Mouse (Mus musculus): ENCODE data around the gene Krt2. TPM values are rescaled to one million over a fixed set of nuclear protein-coding genes. Genes with fewer than 3 reads are reported as not detected.

The Krt2 gene
- polyA plus RNA-seq, 1 experiment from 2014 or later, result not detected

- DNase-seq (no peak), ATAC-seq (ENCODE audit: low read depth) (no peak)
- Histone ChIP-seq H3K36me3 (no peaks in the 10 kb centered on the region), H3K27ac (no peak overlapping the region), H3K27me3 (peaks cover 54% of the 10 kb centered on the region), H3K4me2 (no peak overlapping the region), H3K4me1 (replicated peaks) (no peaks in the 10 kb centered on the region), H3K9ac (no peak overlapping the region), H3K4me3 (replicated peaks) (no peak overlapping the region), H3K9me3 (replicated peaks) (no peaks in the 10 kb centered on the region)
- 51% methylated on average over 9 of the region's 9 CpGs for WGBS (ENCODE audit: insufficient replicate concordance)
Measured at GRCm38 (mm10) chr15:101843192-101843591, 25.2 kb upstream of the Krt2 start.

GRCm38 (mm10) chr15:101834784-101835328, 16.9 kb upstream of the Krt2 start:
- ATAC-seq (ENCODE audit: low read depth) (no peak), DNase-seq (no peak)
- H3K4me1 ChIP-seq (replicated peaks), result no peaks in the 10 kb centered on the region
- H3K9ac ChIP-seq, result no peak overlapping the region
- H3K9me3 ChIP-seq (replicated peaks), result no peaks in the 10 kb centered on the region
- H3K36me3 ChIP-seq, result no peaks in the 10 kb centered on the region
- WGBS (ENCODE audit: insufficient replicate concordance), result 50% methylated on average over 5 of the region's 5 CpGs
- no peaks in the 10 kb centered on the region for H3K27me3 ChIP-seq
- no peak overlapping the region for H3K27ac ChIP-seq
- no peak overlapping the region for H3K4me2 ChIP-seq
- H3K4me3 ChIP-seq (replicated peaks), result no peak overlapping the region

GRCm38 (mm10) chr15:101833131-101833530, 15.2 kb upstream of the Krt2 start:
- no peaks in the 10 kb centered on the region for H3K36me3 ChIP-seq
- no peak overlapping the region for H3K4me2 ChIP-seq
- no peak for ATAC-seq (ENCODE audit: low read depth)
- H3K9ac ChIP-seq, result no peak overlapping the region
- no peak overlapping the region for H3K27ac ChIP-seq
- no peaks in the 10 kb centered on the region for H3K27me3 ChIP-seq
- H3K9me3 ChIP-seq (replicated peaks), result no peaks in the 10 kb centered on the region
- WGBS (ENCODE audit: insufficient replicate concordance), result 29% methylated on average over 6 of the region's 6 CpGs
- no peak overlapping the region for H3K4me3 ChIP-seq (replicated peaks)
- no peaks in the 10 kb centered on the region for H3K4me1 ChIP-seq (replicated peaks)
- DNase-seq, result no peak

DNA sequence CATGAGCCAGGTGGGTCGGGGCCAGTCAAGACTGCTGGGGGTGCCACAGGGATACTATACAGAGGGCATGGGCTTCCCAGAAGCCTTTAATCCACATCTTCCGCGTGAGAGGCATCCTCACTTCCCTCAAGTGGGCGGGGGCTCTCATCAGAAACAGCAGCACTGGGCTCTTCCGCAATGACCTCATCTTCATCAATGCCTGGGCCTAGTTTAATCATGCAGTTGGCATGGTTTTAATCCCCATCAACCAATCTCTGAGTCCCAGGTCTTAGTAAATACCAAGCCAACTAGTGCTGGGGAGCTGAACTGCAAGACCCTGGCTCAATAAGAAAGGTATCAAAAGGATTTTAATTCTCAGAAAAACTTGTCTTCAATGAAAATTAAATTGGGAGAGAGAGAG, 11.5 kb upstream of the Krt2 start:
- no peaks in the 10 kb centered on the region for H3K27me3 ChIP-seq
- no peak overlapping the region for H3K4me3 ChIP-seq (replicated peaks)
- no peak overlapping the region for H3K27ac ChIP-seq
- no peak overlapping the region for H3K9ac ChIP-seq
- 44% methylated on average over 5 of the region's 5 CpGs for WGBS (ENCODE audit: insufficient replicate concordance)
- no peaks in the 10 kb centered on the region for H3K9me3 ChIP-seq (replicated peaks)
- DNase-seq, result no peak
- ATAC-seq (ENCODE audit: low read depth), result no peak
- no peak overlapping the region for H3K4me2 ChIP-seq
- H3K4me1 ChIP-seq (replicated peaks), result no peaks in the 10 kb centered on the region
- no peaks in the 10 kb centered on the region for H3K36me3 ChIP-seq

DNA sequence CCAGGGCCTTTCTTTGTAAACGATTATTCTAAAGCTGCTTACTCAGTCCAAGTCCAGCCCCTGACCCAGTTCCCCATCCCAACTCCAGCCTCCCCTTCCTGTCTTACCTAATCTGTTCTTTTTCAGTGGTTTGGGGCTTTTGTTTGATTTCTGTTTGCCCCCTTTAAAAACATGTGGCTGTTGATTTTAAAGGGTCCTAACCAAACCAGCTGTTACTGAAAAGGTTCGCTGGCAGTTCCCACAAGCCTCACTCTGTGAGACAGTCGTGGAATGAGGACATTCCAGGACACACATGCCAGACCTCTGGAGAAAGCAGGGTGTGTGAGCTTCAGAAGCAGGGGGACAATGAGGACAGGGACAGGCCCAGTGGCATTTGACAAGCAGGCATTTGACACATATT, 3.8 kb upstream of the Krt2 start:
- Histone ChIP-seq H3K27me3 (0 out of 2 replicates have a peak, but pooled peaks cover 11% of the 10 kb centered on the region), H3K27ac (no peak overlapping the region), H3K4me3 (replicated peaks) (no peak overlapping the region), H3K9ac (no peak overlapping the region), H3K4me2 (no peak overlapping the region), H3K9me3 (replicated peaks) (no peaks in the 10 kb centered on the region), H3K4me1 (replicated peaks) (no peaks in the 10 kb centered on the region), H3K36me3 (no peaks in the 10 kb centered on the region)
- DNase-seq, result no peak
- WGBS (ENCODE audit: insufficient replicate concordance), result 20% methylated on average over 3 of the region's 3 CpGs
- ATAC-seq (ENCODE audit: low read depth), result no peak

- Histone ChIP-seq H3K4me3 (replicated peaks) (no peak overlapping the region), H3K27ac (no peak overlapping the region), H3K9ac (no peak overlapping the region), H3K4me2 (no peak overlapping the region), H3K9me3 (replicated peaks) (no peaks in the 10 kb centered on the region), H3K27me3 (peaks cover 4% of the 10 kb centered on the region; the same call in 1 of the 2 replicates), H3K4me1 (replicated peaks) (no peaks in the 10 kb centered on the region), H3K36me3 (no peaks in the 10 kb centered on the region)
- WGBS (ENCODE audit: insufficient replicate concordance), result 60% methylated on average over 11 of the region's 11 CpGs
- DNase-seq (no peak), ATAC-seq (ENCODE audit: low read depth) (no peak)
Measured at GRCm38 (mm10) chr15:101803052-101803822, 14.7 kb downstream of the Krt2 start.

GRCm38 (mm10) chr15:101802296-101802835, 15.6 kb downstream of the Krt2 start, which contains the start of gene Krt73:
TSS of gene Krt73 (minus strand) at chr15:101802346.
- H3K4me1 ChIP-seq (replicated peaks), result no peaks in the 10 kb centered on the region
- peaks cover 4% of the 10 kb centered on the region; the same call in 1 of the 2 replicates for H3K27me3 ChIP-seq
- no peak within 1 kb of the TSS for H3K9ac ChIP-seq
- H3K9me3 ChIP-seq (replicated peaks), result no peaks in the 10 kb centered on the region
- no peak within 1 kb of the TSS for H3K4me2 ChIP-seq
- H3K27ac ChIP-seq, result no peak within 1 kb of the TSS
- WGBS (ENCODE audit: insufficient replicate concordance), result 63% methylated on average over 6 of the region's 6 CpGs
- ATAC-seq (ENCODE audit: low read depth) (no peak), DNase-seq (no peak)
- H3K4me3 ChIP-seq (replicated peaks), result no peak within 1 kb of the TSS
- no peaks in the 10 kb centered on the region for H3K36me3 ChIP-seq

GRCm38 (mm10) chr15:101790867-101791266, 27.1 kb downstream of the Krt2 start:
- no peak for ATAC-seq (ENCODE audit: low read depth)
- no peak for DNase-seq
- no peak overlapping the region for H3K4me3 ChIP-seq (replicated peaks)
- H3K4me1 ChIP-seq (replicated peaks), result no peaks in the 10 kb centered on the region
- 20% methylated on average over 3 of the region's 3 CpGs for WGBS (ENCODE audit: insufficient replicate concordance)
- H3K9me3 ChIP-seq (replicated peaks), result no peaks in the 10 kb centered on the region
- no peak overlapping the region for H3K27ac ChIP-seq
- no peaks in the 10 kb centered on the region for H3K36me3 ChIP-seq
- H3K27me3 ChIP-seq, result 0 out of 2 replicates have a peak, but pooled peaks cover 6% of the 10 kb centered on the region
- no peak overlapping the region for H3K9ac ChIP-seq
- no peak overlapping the region for H3K4me2 ChIP-seq

DNA sequence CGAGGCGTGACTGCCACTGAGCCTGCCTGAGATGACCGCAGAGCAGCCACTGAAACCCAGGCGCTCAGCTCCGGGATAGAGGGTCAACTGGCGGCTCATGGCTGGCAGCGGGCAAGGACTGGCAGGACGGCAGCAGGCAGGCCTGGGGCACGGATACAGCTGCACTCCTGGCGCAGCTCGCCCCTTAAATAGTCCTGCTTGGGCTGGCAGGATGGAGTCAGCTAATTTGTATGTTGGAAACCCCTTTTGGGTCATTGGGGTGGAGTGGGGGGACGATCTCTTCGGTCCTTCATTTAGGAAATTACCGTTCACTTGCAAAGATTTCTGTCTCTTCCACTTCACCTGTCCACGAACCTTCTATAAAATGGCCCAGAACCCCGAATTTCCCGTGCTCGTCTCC, 31.6 kb downstream of the Krt2 start, which contains the start of gene Krt72:
Krt72 (minus strand) TSS at position 101 of the 400 bp plus-strand sequence.
- no peak for ATAC-seq (ENCODE audit: low read depth)
- 72% methylated on average over 18 of the region's 18 CpGs for whole genome bisulfite sequencing (ENCODE audit: insufficient replicate concordance)
- 0 out of 2 replicates have a peak, but pooled peaks cover 6% of the 10 kb centered on the region for H3K27me3 ChIP-seq

GRCm38 (mm10) chr15:101773420-101773819, 44.5 kb downstream of the Krt2 start:
- Histone ChIP-seq H3K4me3 (replicated peaks) (no peak overlapping the region), H3K27ac (no peak overlapping the region), H3K9ac (no peak overlapping the region), H3K4me2 (no peak overlapping the region), H3K9me3 (replicated peaks) (no peaks in the 10 kb centered on the region), H3K36me3 (no peaks in the 10 kb centered on the region), H3K27me3 (no peaks in the 10 kb centered on the region), H3K4me1 (replicated peaks) (no peaks in the 10 kb centered on the region)
- WGBS (ENCODE audit: insufficient replicate concordance), result 64% methylated on average over 10 of the region's 10 CpGs
- no peak for DNase-seq
- no peak for ATAC-seq (ENCODE audit: low read depth)

More for the DNA sequence above, 31.6 kb downstream of the Krt2 start, which contains the start of gene Krt72:
- Histone ChIP-seq H3K4me1 (replicated peaks) (no peaks in the 10 kb centered on the region; the same call in 1 of the 2 replicates), H3K9ac (no peak within 1 kb of the TSS), H3K4me2 (no peak within 1 kb of the TSS), H3K36me3 (no peaks in the 10 kb centered on the region), H3K4me3 (replicated peaks) (no peak within 1 kb of the TSS), H3K27ac (no peak within 1 kb of the TSS), H3K9me3 (replicated peaks) (no peaks in the 10 kb centered on the region)
- DNase-seq, result no peak

- Histone ChIP-seq H3K9me3 (replicated peaks) (no peaks in the 10 kb centered on the region), H3K27ac (no peak overlapping the region), H3K4me2 (no peak overlapping the region), H3K9ac (no peak overlapping the region), H3K4me1 (replicated peaks) (no peaks in the 10 kb centered on the region), H3K4me3 (replicated peaks) (no peak overlapping the region), H3K27me3 (no peaks in the 10 kb centered on the region), H3K36me3 (no peaks in the 10 kb centered on the region)
- peak; percentile 42 for DNase-seq
- WGBS (ENCODE audit: insufficient replicate concordance), result 2% methylated on average over 5 of the region's 5 CpGs
- ATAC-seq (ENCODE audit: low read depth), result no peak
Measured at GRCm38 (mm10) chr15:101772711-101773081, 45.3 kb downstream of the Krt2 start.

All from liver, embryonic 13.5 days (tissue).